Mouse (Mus musculus): ENCODE data around the gene Iars. TPM values are rescaled to one million over a fixed set of nuclear protein-coding genes. Genes with fewer than 3 reads are reported as not detected.

Gene Iars
- polyA plus RNA-seq, 1 experiment from 2014 or later: 15.1 TPM

DNA sequence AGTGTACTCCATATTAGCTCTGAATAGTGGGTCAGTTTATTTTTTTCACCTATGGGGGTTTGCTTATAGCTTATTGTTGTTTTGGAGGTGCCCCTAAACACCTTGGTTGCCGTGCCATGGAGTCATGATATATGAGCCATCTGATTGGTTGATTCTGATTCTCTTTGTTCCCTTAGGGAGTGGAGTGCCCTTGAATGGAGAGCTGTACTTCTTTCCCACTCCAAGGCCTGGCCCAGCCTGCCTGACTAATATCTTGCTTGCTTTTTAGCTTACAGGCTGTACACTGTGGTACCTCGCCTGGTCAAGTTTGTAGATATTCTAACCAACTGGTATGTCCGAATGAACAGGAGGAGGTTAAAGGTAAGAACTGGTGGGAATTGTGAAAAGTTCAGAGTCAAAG, 37.4 kb downstream of the Iars start:
- no peaks in the 10 kb centered on the region for H3K27me3 ChIP-seq (replicated peaks; ENCODE audit: insufficient read depth, low read length)
- H3K4me3 ChIP-seq (ENCODE audit: low read depth, low read length): no peak overlapping the region
- DNase-seq (ENCODE audit: low spot score): peak; percentile 58
- H3K36me3 ChIP-seq (ENCODE audit: insufficient read depth, low read length): peaks cover 49% of the 10 kb centered on the region
- no peak overlapping the region for H3K27ac ChIP-seq (ENCODE audit: low read length)
- H3K4me2 ChIP-seq (replicated peaks; ENCODE audit: low read depth, low read length): no peak overlapping the region
- peak; percentile 89 for ATAC-seq
- TF ChIP-seq EP300 (IDR thresholded peaks at IDR 0.05): no peak
- no peak for TF ChIP-seq CTCF (IDR thresholded peaks at IDR 0.05)
- H3K4me1 ChIP-seq (ENCODE audit: insufficient read depth, low read depth, low read length): no peaks in the 10 kb centered on the region
- WGBS: 70% methylated on average over 3 of the region's 3 CpGs
- no peaks in the 10 kb centered on the region for H3K9me3 ChIP-seq (ENCODE audit: low read length)
- H3K9ac ChIP-seq (replicated peaks; ENCODE audit: low read depth): no peak overlapping the region

DNA sequence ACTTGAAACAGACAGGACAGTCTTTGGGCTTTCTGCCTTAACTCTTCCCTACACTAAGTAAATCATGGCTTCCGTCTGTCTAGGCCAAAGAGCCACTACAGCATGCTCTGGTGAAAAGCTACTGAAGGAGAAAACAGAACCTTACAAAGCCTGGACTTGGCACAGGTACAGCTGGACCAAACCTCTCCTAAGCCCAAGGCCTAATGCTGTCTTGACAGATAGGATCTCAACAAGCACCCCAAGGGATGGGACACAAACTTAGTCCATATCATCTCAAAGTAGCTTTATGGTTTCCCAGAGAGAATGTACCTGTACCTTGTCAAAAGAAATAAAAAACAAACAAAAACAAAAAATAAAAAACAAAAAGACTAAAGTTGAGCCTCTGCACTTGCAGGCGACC, 54.5 kb downstream of the Iars start:
- WGBS: 88% methylated on average over 2 of the region's 2 CpGs
- no peaks in the 10 kb centered on the region for H3K27me3 ChIP-seq (replicated peaks; ENCODE audit: insufficient read depth, low read length)
- H3K27ac ChIP-seq (ENCODE audit: low read length): no peak overlapping the region
- ATAC-seq (no peak), DNase-seq (ENCODE audit: low spot score) (no peak)
- no peak overlapping the region for H3K9ac ChIP-seq (replicated peaks; ENCODE audit: low read depth)
- H3K36me3 ChIP-seq (ENCODE audit: insufficient read depth, low read length): peaks cover 20% of the 10 kb centered on the region; the same call in 1 of the 2 replicates
- no peaks in the 10 kb centered on the region for H3K9me3 ChIP-seq (ENCODE audit: low read length)
- TF ChIP-seq EP300 (IDR thresholded peaks at IDR 0.05) (no peak), CTCF (IDR thresholded peaks at IDR 0.05) (no peak)
- H3K4me3 ChIP-seq (ENCODE audit: low read depth, low read length): no peak overlapping the region
- no peaks in the 10 kb centered on the region for H3K4me1 ChIP-seq (ENCODE audit: insufficient read depth, low read depth, low read length)
- no peak overlapping the region for H3K4me2 ChIP-seq (replicated peaks; ENCODE audit: low read depth, low read length)

DNA sequence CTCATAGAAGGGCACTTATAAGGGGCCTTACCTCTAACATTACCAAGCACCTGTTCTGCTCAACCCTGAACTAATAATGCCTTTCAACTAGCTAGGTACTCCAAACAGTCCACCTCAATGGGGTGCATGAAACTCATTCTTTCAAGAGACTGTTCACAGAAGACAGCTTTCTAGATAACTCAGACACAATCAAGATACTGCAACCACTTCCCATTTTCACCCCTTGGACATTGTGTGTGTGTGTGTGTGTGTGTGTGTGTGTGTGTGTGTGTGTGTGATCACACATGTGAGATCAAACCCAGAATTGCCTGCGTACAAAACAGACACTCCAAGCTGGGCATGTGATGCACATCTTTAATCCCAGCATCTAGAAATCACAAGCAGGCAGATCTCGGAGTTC, 56.1 kb downstream of the Iars start:
- 85% methylated on average over 2 of the region's 2 CpGs for WGBS
- no peak for ATAC-seq

DNA sequence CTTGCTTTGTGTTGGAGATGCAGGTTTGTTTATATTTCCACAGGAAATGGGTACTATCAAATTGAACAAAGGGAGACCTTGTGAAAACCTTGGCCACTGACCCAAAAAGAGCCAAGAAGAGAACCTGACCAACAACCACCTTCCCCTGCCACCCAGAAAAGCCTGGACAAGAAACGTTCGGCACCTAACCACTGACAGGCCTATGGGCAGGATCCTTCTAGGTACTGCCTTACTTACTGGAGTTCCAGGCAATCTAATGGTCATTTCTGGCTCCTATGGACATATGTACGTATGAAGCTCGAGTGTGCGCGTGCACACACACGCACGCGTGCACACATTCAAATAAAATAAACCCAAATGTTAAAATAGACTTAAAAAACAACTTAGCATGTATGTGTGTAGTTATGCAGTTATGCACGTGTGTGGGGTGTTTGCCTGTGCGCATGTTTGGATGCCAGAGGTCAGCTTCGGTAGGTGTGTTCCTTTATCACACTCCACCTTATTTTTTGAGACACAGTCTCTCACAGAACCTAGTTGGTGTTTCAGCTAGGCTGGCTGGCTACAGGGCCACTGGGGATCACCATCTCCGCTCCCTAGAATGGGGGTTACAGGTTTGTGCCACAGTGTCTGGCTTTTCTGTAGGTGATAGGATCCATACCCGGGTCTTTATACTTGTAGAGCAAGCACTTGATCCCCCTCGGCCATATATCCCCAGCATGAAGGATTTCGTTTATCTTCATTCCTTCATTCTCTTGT, 59.6 kb downstream of the Iars start:
- H3K27me3 ChIP-seq (replicated peaks; ENCODE audit: insufficient read depth, low read length): no peaks in the 10 kb centered on the region
- no peak for ATAC-seq
- H3K36me3 ChIP-seq (ENCODE audit: insufficient read depth, low read length): no peaks in the 10 kb centered on the region
- no peaks in the 10 kb centered on the region for H3K4me1 ChIP-seq (ENCODE audit: insufficient read depth, low read depth, low read length)
- no peak overlapping the region for H3K27ac ChIP-seq (ENCODE audit: low read length)
- H3K4me3 ChIP-seq (ENCODE audit: low read depth, low read length): no peak overlapping the region
- H3K9ac ChIP-seq (replicated peaks; ENCODE audit: low read depth): no peak overlapping the region
- 86% methylated on average over 16 of the region's 16 CpGs for WGBS
- H3K4me2 ChIP-seq (replicated peaks; ENCODE audit: low read depth, low read length): no peak overlapping the region
- H3K9me3 ChIP-seq (ENCODE audit: low read length): no peaks in the 10 kb centered on the region
- DNase-seq (ENCODE audit: low spot score): no peak
- no peak for TF ChIP-seq CTCF (IDR thresholded peaks at IDR 0.05)
- TF ChIP-seq EP300 (IDR thresholded peaks at IDR 0.05): no peak

More for the DNA sequence above, 56.1 kb downstream of the Iars start:
- no peak for DNase-seq (ENCODE audit: low spot score)
- H3K27ac ChIP-seq (ENCODE audit: low read length): no peak overlapping the region
- no peaks in the 10 kb centered on the region for H3K4me1 ChIP-seq (ENCODE audit: insufficient read depth, low read depth, low read length)
- H3K4me2 ChIP-seq (replicated peaks; ENCODE audit: low read depth, low read length): no peak overlapping the region
- H3K36me3 ChIP-seq (ENCODE audit: insufficient read depth, low read length): peaks cover 8% of the 10 kb centered on the region; the same call in 1 of the 2 replicates
- no peak overlapping the region for H3K9ac ChIP-seq (replicated peaks; ENCODE audit: low read depth)
- H3K9me3 ChIP-seq (ENCODE audit: low read length): no peaks in the 10 kb centered on the region
- no peak overlapping the region for H3K4me3 ChIP-seq (ENCODE audit: low read depth, low read length)
- no peaks in the 10 kb centered on the region for H3K27me3 ChIP-seq (replicated peaks; ENCODE audit: insufficient read depth, low read length)
- TF ChIP-seq CTCF (IDR thresholded peaks at IDR 0.05) (no peak), EP300 (IDR thresholded peaks at IDR 0.05) (no peak)

DNA sequence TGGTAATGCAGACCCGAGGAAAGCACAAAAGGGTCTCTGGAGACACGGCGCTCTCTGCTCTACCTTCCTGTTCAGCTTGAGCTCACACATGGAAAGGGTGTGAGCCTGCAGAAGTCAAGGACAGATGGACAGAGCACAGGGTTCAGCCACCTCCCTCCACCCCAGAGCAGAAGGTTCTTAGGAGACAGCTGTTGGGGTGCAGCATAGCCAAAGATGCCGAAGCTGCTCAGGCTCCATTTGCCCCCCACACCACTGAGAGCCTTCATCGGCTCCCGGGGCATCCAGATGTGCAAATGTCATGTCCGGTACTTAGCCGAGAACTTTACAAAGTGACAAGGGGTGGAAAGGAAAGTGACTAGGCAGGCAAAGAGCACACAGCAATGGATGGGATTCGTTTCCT, 74.7 kb downstream of the Iars start:
- 86% methylated on average over 9 of the region's 9 CpGs for WGBS
- no peak for DNase-seq (ENCODE audit: low spot score)
- TF ChIP-seq CTCF (IDR thresholded peaks at IDR 0.05): no peak
- no peak for TF ChIP-seq EP300 (IDR thresholded peaks at IDR 0.05)

DNA sequence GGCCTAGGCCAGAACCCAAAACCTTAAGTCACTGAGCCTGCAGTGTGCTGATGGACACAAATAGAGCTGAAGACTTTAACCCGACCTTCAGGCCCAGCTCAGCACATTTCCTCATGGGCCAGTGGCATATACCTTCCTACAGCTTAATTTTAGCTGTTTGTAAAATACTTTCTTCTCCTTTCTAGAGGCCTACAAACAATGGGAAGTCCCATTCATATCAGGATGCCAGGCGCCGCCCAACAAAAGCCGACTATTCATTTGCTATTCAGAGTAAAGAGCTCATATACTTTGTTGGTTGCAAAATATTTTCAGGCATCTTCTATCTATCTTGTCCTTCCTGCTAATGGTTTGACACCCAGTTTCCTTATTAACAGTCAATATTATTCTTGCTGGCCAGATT, 76.1 kb downstream of the Iars start:
- H3K9me3 ChIP-seq (ENCODE audit: low read length): no peaks in the 10 kb centered on the region
- H3K4me3 ChIP-seq (ENCODE audit: low read depth, low read length): no peak overlapping the region
- no peaks in the 10 kb centered on the region for H3K36me3 ChIP-seq (ENCODE audit: insufficient read depth, low read length)
- H3K4me1 ChIP-seq (ENCODE audit: insufficient read depth, low read depth, low read length): no peaks in the 10 kb centered on the region
- no peak overlapping the region for H3K4me2 ChIP-seq (replicated peaks; ENCODE audit: low read depth, low read length)
- H3K27ac ChIP-seq (ENCODE audit: low read length): no peak overlapping the region
- H3K9ac ChIP-seq (replicated peaks; ENCODE audit: low read depth): no peak overlapping the region
- DNase-seq (ENCODE audit: low spot score) (no peak), ATAC-seq (no peak)
- WGBS: 79% methylated on average over 4 of the region's 4 CpGs
- no peaks in the 10 kb centered on the region for H3K27me3 ChIP-seq (replicated peaks; ENCODE audit: insufficient read depth, low read length)
- no peak for TF ChIP-seq CTCF (IDR thresholded peaks at IDR 0.05)
- TF ChIP-seq EP300 (IDR thresholded peaks at IDR 0.05): no peak

More for the DNA sequence above, 74.7 kb downstream of the Iars start:
- H3K27ac ChIP-seq (ENCODE audit: low read length): no peak overlapping the region
- H3K4me1 ChIP-seq (ENCODE audit: insufficient read depth, low read depth, low read length): no peaks in the 10 kb centered on the region
- no peak overlapping the region for H3K9ac ChIP-seq (replicated peaks; ENCODE audit: low read depth)
- no peaks in the 10 kb centered on the region for H3K27me3 ChIP-seq (replicated peaks; ENCODE audit: insufficient read depth, low read length)
- H3K9me3 ChIP-seq (ENCODE audit: low read length): no peaks in the 10 kb centered on the region
- ATAC-seq: no peak
- H3K4me3 ChIP-seq (ENCODE audit: low read depth, low read length): no peak overlapping the region
- no peak overlapping the region for H3K4me2 ChIP-seq (replicated peaks; ENCODE audit: low read depth, low read length)
- H3K36me3 ChIP-seq (ENCODE audit: insufficient read depth, low read length): no peaks in the 10 kb centered on the region
